Mouse (Mus musculus) erythroid progenitor cell, adult 5-6 weeks (primary cell): ENCODE measurements around the gene Snrpa. TPM values are rescaled to one million over a fixed set of nuclear protein-coding genes. Genes with fewer than 3 reads are reported as not detected.
A peak's percentile ranks its signal among the peaks of the same experiment; 100 is the strongest.
"Not testable (repeated sequence)": the region's sequence is repeated elsewhere in the genome, so short reads cannot be mapped to it uniquely, and the experiment has no call there.

ENCODE experiments used
- ATAC-seq: replicated peaks from 2 replicates; pipeline ENCODE4 v1.8.0; 2016; ENCODE audit warnings: moderate number of reproducible peaks, mild to moderate bottlenecking, moderate TSS enrichment, inconsistent platforms; ENCODE audit not compliant: poor library complexity, low FRiP score, severe bottlenecking
- total RNA-seq, 2 experiments: library from RNA; stranded (forward) in 1 of 2; stranded (reverse) in 1 of 2; fragments of 150-400 nt in 1 of 2; fragments of 186-747, 209-891 nt in 1 of 2; gene quantifications; 2 replicates each; pipeline versions ENCODE4 v1.2.3 to v1.2.4; 2015 to 2017; ENCODE audit warnings: low replicate concordance in 2 of 2

Gene Snrpa
- 41.1 and 41.9 TPM in 2 replicates for total RNA-seq (2015; ENCODE audit: low replicate concordance)
- 7.8 and 14.8 TPM in 2 replicates for total RNA-seq (2017; ENCODE audit: low replicate concordance)

DNA sequence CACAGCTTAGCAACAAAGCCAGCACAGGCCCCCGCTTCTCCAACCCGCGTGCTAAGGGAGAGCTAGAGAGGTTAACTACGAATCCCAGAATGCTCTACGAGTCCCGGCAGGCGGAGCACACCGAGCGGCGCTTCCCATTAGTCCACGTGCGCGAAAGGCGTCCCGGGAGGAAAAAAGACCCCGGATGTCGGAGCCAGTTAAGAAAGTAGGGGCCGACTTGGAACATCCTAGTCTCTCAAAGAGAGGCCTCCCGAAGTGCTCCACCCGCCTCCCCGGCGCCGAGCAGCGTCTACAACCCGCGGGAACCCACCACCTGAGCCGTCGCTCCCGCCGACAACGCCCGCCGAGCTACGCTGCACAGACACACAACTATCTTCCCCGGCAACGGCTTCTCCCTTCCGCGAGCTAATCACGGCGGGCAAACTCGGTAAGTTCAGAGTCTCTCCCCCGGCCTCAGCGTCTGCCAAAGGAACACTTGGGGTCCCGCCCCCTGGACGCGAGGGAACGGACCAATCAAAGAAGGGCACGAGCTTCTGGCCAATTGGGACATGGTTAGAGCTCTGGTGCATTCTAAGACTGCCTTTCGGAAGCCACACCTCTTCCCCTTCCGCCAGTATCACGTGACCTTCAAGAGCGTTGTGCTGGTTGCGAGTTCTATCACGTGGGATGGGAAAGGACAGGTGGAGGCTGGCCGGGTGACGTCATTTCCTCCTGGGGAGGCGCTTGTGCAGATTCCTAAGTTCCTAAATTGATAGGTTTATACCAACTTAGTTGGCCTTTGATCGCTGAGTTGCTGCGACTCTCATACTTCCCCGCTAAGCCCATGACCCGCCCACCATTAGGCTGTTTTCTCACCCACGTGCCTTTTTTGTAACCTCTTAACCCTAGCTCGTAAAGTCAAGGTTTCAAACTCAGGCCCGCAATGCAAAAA is at the start of gene Snrpa, which contains the start of gene BC024978:
Gene Snrpa (minus strand): TSS at position 591 of the 931 bp plus-strand sequence.
Gene BC024978 (plus strand): TSS at position 101 of the 931 bp plus-strand sequence.
- ATAC-seq, result peak; percentile 96

DNA sequence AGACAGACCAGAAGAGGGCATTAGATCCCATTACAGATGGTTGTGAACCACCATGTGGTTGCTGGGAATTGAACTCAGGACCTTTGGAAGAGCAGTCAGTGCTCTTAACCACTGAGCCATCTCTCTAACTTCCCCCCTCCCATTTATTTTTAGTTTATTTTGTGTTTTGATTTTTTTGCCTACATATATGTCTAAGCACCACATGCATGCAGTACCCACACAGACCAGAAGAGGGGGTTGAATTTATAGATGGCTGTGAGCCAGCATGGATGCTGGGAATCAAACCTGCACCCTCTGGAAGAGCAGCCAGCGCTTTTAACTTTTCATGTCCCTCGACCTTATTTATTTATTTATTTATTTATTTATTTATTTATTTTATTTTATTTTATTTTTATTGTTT is 48.0 kb upstream of the Snrpa start:
- not testable (repeated sequence) for ATAC-seq

DNA sequence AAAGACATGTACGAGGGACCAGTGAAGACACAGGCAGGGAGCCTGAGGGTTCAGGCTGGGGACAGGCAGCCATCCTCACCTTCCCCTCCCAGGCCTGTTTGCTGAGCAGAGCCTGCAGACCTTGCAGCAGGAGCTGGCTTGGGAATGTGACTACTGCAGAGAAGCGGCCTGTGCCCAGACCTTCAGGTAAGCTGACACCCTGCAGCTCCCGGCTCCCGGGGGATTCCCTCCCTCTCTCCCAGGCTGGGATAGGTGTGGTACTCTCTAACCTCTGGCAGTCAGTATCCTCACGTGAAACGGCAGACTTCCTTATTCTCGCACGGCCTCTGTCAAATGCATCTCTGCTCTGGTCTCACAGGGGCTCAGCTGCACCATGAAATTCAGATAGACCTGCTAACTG is 47.1 kb upstream of the Snrpa start:
- ATAC-seq, result no peak

DNA sequence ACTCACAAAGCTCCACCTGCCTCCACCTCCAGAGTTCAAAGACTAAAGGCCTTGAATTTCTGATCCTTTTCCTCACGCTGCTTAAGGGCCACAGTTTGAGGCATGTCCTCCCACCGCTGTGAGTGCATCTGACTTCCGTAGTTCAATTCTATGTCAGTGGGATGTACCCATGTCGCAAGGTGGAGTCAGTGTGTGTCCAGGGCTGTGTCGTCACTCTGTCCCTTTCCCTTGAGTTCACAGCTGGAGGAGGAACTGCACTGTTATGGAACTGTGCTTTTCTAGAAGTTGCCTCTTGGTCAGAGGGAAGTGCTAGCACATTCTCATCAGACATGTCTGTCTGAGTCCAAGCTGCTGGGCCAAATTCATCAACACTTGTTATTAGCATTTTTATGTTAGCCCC is 42.5 kb upstream of the Snrpa start:
- ATAC-seq, result no peak

DNA sequence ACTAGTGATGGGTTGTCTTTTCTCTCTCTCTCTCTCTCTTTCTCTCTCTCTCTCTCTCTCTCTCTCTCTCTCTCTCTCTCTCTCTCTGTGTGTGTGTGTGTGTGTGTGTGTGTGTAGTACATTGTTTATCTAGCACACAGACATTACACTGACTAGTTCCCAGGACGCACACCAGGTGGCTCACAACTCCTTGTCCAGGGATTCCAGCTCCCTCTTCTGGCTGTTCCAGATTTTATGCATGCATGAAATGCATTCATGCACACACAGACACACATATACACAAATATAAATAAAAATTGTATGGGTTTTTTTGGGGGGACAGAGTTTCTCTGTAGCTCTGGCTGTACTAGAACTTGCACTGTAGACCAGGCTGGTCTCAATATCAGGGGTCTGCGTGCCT is 41.5 kb upstream of the Snrpa start:
- ATAC-seq, result no peak

DNA sequence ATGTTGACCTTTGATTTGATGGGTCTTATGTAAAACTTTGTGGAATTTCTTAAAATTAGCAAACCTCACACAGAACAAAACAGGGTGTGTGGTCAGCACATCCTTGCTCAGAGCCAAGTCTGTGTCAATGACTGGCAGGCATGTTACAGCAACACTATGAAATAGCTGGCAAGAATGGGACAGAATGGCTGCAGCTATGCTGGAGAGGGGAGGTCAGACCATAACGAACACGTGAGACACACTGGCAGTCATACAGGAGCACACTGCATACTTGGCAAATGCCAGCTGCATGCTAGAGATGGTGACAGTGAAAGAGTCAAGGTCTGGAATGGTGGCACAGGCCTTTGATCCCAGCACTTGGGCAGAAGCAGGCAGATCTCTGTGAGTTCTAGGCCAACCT is 39.7 kb upstream of the Snrpa start:
- no peak for ATAC-seq

DNA sequence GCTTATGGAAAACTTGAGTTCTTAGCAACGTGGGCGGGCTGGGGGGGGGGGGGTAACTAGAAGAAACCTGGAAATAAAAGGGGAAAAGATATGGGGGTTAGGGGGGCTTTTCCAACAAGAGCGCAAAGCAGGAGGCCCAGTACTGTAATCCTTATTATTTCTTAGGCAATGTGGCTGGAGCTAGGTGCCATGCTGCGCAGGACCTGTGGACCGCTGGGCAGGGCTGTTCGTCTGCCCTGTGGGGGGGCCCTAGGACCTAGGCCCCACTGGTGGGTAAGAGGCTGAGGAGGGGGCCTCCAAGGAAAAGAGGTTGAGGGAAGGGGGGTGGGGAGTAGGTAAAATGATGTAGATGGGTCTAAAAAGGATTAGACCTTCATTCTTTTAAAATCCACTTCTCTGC is 37.2 kb upstream of the Snrpa start:
- ATAC-seq, result no peak

DNA sequence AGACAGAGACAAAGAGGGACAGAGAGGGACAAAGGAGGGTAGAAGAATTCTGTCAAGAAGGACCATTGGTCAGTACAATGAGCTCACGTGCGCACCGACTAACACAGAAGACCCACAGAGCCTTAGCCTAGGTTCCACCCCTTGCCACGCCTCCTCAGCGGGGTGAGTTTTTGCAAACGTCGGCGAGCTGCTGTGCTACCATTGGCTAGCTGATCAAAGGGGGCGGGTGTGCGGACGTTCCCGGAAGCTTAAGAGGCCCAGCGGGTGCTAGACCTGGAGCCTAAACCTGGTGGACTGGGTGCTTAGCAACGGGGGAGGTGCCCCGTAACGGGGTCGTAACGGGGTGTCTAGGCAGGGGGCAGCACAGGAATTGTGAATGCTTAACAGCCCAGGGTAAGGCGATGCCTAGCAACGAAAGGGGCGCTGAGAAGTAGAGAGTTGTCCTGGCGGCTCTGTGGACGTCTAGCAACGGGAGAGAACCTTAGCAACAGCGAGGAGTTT is 36.8 kb upstream of the Snrpa start, which contains the start of gene Coq8b:
Gene Coq8b (plus strand): TSS at position 243 of the 501 bp plus-strand sequence.
- peak; percentile 94 for ATAC-seq

DNA sequence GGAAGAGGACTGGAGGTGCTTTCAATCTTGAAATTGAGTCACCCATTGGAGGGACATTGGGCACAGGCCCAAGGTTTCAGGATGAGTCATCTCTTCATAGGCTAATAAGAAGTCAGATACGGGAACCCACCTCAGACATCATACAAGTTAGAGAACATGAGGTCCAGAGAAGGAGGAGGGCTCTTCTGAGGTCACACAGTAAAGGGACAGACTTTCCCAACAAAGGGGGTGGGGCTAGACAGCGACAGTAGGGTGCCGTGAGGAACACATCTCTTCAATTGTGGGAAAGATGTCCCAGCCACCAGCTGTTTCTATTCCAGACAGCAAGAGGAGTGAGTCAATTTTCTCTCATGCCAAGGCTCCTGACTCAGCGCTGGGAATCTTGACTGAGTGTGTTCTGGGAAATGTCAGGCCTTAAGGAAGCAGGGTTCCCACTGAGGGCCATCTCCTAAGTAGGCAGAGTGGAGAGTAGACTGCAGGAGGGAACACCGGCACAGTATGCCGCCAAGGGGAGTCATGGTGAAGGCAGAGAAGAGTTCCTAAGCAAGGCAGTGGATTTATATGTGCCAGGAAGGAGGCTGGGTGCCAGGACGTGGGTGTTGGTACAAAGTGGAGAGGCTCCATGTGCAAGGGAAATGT is 35.7 kb upstream of the Snrpa start:
- ATAC-seq, result no peak

DNA sequence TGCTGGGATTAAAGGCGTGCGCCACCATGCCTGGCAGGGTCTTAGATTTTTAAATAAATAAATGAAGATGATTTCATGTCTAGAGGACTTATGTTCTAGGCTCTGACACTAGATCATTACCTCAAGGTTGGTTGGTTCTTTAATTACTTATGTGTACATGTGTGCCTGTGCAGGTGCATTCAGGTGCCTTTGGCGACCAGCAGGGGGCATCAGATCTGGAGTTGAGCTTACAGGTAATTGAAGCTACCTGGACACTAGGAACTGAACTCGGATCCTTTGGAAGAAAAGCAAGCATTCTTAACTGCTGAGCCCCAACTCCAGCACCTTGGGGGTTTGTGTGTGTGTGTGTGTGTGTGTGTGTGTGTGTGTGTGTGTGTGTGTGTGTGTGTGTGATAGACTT is 34.7 kb upstream of the Snrpa start:
- no peak for ATAC-seq

DNA sequence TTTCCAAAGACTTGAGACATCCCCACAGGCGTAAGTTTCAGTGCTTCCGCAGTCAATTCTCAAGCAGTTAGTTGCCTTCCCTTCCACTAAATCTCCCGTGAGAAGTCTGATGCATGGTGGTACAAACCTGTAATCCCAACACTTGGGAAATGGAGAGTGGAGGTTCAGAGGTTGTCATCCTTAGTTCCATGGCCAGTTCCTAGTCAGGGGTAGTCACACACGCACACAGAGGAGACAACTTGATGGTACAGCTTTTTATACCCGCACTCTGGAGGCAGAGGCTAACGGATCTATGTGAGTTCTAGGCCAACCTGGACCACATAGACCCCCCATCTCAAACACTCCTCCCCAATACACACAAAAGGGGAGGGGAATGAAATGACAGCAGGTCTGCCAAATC is 32.8 kb upstream of the Snrpa start:
- peak; percentile 2; the same call in 1 of the 2 replicates for ATAC-seq

DNA sequence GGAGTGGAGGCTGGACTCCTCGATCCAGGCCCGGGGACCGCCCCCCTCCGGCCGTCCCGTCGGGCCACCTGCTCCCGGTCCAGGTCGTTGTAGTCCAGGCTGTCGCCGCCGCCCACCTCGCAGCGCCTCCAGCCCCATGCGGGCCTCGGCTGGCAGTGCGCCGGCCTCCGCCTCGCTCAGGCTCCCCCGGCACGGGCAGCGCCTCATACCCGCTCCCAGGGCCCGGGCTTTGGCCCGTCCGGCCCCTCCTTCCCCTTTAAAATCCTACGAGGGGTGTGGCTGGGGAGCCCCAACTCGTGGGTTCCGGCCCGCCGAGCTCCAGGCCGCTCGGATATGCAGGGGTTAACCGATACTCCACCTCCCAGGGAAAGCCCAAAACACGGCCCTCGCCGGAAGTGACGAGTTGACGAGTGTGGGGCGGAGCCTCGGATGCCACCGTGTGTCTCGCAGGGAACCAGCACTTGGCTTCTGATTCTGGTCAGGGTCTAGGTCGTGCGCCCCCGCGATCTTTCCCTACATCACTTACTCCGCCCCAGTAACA is 32.3 kb upstream of the Snrpa start, which contains the start of gene Itpkc:
Gene Itpkc (minus strand): TSS at position 381 of the 541 bp plus-strand sequence.
- peak; percentile 89 for ATAC-seq

DNA sequence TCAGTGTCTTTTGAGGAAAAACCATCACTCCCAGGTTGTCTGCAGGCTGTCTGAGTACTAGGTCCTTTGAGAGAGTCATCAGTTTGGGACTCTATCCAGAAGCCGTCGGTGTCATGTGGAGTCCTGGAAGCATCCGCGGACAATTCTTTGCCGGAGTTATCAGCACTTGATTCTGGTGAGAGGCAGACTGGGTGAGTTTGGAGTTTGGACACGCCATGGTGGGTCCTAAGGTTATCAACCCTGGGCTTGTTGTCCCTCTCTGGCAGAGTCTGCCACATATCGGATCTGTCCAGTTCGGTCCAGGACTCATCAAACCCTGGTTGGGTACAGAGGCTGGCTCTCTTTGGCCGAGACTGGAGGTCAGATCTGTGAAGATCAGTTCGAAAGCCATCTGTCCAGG is 31.6 kb upstream of the Snrpa start:
- ATAC-seq, result 0 out of 2 replicates have a peak, but pooled peaks have one; percentile 9

DNA sequence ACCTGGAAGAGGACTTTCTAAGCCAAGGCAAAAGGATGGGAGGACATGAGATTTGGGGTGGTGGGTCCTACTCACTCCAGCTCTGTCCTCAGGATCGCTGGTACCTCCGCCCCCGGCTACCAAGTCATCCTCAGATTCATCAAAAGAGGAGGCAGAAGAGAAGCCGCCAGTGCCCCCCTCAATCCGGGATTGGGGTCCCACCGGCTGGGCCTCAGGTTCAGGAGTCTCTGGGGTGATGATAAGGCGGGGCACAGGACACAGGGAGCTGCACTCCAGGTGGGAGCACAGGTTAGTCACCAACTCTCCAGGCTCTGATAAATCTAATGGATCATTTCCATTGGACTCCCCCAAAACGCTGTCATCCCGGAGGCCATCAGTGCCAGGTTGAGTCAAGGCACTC is 31.2 kb upstream of the Snrpa start:
- no peak for ATAC-seq

DNA sequence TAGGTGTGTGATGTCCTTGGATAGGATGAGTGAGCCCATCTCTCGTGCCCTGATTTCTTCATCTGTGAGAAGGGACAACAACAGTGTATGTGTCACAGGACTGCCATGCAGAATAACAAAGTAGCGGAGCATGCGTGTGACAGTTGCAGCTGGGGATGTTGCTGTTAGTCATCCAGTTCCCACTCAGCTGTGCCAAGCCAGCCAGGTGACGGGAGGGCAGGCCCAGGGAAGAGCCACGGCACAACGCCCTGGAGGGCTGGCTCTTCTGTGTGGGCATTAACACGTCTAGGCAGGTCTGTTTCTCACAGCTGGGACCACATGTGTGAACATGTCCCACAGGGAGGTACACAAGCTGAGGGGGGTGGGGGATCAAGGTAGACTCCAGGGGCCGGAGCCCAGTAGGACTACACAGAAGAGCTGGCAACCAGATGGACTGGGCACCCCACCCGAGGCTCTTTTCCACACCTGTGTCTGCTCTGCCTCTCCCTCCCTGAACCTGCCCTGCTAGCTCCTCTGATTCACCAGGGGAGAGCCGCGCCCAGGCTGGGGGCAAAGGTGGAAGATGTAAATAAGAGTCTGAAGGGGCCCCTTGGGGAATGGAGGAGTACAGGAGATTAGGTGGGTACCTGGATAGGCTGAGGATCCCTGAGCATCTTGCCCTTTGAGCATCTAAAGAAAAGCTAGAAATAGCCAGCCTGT is 29.0 kb upstream of the Snrpa start:
- ATAC-seq, result no peak

DNA sequence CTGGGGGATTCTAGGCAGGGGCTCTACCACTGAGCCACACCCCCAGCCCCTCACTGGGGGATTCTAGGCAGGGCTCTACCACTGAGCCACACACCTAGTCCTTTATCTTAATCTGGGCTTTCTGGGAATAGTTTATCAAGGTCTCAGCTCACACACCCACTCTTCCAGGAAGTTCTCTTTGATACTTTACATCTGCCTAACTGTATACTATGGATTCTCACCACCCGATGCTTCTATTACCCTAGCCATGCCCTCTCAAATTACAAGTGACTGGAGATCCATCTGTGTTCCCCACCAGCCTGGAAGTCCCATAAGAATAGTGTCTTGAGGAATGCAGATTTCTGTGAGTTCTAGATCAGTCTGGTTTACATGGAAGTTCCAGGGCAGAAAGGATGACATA is 26.5 kb upstream of the Snrpa start:
- no peak for ATAC-seq

DNA sequence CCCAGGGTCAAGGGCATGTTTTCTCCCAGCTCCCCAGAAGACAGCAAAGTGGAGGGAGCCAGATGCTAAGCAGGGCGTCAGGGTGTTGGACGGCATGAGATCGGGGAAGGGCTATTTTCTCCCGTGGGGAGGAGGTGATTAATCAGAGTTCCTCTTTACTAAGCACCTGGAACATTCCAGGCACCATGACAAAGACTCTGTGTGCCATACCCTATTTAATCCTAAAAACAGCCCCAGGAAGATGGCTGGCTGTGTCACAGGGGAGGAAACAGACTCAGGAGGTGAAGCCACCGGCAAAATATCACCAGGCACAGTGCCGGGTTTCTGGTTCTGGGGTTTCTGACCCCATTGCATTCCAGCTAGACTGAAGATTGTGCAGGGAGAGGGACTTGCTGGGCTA is 25.9 kb upstream of the Snrpa start:
- no peak for ATAC-seq

DNA sequence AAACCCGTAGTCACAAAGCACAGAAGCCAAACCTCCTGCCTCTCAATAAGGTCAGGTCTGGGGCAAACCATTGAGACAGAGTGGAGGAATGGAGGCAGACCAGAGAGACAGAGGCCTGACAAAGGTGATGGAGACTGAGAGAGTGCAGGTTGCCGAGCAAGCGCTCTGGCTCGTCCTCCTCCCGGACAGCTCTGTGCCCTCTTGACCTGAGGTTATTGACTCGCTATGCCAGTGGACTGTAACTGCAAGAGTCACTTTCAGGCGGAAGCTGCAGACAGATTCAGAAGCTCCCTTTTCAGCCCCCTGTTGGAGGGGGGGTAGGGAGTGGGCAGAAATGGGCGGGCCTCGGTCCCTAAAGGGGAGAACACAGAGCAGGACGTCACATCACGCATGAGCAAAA is 23.9 kb upstream of the Snrpa start:
- no peak for ATAC-seq

DNA sequence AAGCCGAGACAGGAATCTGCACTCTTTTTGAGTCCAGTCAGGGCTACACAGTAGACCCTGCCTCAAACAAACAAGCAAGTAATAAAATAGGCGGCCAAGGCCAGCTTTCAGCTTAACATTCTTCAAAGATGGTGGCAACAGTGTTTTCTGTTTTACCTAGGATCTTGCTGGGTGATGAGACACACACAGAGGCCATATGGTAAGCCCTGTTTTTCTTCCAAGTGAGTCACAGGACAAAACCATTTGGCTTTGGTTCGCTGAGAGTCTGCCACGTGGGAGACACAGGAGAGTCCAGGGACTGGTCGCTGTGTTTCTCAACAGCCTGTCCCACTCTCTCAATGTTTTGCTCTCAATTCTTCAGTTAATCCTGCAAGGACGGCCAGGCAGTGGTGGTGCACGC is 22.5 kb upstream of the Snrpa start:
- no peak for ATAC-seq

DNA sequence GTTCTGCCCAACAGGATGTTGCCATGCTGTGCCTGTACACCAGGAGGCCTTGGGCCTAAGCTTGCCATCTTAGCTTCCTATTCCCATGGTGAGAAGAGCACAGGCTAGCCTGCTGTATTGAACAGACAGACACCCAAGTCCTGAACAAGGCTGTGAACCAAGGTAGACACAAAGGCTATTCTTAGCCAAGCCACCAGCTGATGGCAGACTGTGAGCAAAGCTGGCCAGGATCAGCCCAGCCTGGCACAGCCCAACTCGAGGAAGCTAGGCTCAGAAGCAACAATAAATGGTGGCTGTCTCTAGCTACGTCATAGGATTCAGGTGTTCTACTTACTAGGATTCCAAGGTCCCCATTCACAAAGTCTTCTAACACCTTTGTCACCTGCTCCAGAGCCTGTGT is 16.6 kb upstream of the Snrpa start:
- 0 out of 2 replicates have a peak, but pooled peaks have one; percentile 50 for ATAC-seq
